Mouse (Mus musculus) embryonic fibroblast, embryonic 13.5 days (primary cell): ENCODE data around the gene Phb.

ENCODE experiments used
- CTCF ChIP-seq: IDR thresholded peaks from 2 replicates; pipeline ENCODE4 v1.5.1; 2011; ENCODE audit warnings: mild to moderate bottlenecking, control low read depth, low read length, moderate library complexity, borderline replicate concordance; ENCODE audit not compliant: insufficient read depth
- POLR2A ChIP-seq: IDR thresholded peaks from 2 replicates; pipeline ENCODE4 v1.6.1; 2011; ENCODE audit warnings: low read depth, mild to moderate bottlenecking, control low read depth, low read length, moderate library complexity

DNA sequence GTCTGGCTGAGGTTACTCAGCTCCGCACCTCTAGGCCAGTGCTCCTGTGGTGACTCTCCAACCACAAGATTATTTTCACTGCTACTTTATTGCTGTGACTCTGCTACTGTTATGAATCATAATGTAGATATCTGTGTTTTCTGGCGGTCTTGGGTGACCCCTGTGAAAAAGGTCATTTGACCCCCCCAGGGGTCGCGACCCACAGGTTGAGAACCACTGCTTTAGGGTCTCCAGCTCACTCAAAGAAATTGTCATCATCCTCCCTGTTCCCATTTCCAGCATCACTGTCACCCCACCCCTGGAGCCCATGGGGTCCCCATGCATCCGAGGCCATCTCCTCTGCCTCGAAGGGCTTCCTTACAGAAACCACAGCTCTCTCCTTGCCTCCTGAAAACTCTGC is 36.2 kb upstream of the Phb start:
- TF ChIP-seq POLR2A (no peak), CTCF (no peak)
